Mouse (Mus musculus) heart, postnatal 25 days (tissue): ENCODE data around the gene Mafk. TPM values are rescaled to one million over a fixed set of nuclear protein-coding genes. Genes with fewer than 3 reads are reported as not detected.

Source experiments
- microRNA-seq: library from miRNA; unstranded; fragments of <30 nt; microRNA quantifications from one replicate; pipeline ENCODE4 v1.2.0, GENCODE M21; 2022
- total RNA-seq, 2 experiments: library from RNA; stranded (reverse); gene quantifications; 2 replicates each; pipeline ENCODE4 v1.2.3; 2021

Mafk gene
- total RNA-seq, 2 experiments from 2014 or later, result 30.2 to 30.9 TPM

Small RNA genes within 50 kb of the gene (microRNA-seq; reads per million reads assigned to microRNA genes)
- gene Mir7037, result 1.1 reads per million

Other genes starting within 250 kb of the Mafk start
- not detected for gene Uncx, start 248.0 kb upstream of the Mafk start, total RNA-seq
- gene Micall2, start 55.2 kb upstream of the Mafk start, total RNA-seq, result 1 to 10 TPM; 2.7 to 3.2 TPM
- 10 to 100 TPM; 43.3 to 47.3 TPM for gene Ints1, start 15.8 kb upstream of the Mafk start, total RNA-seq
- under 1 TPM; 0.16 to 0.17 TPM for gene Tmem184a, start 28.4 kb downstream of the Mafk start, total RNA-seq
- gene Gm26938, start 34.9 kb downstream of the Mafk start, total RNA-seq, result not detected
- gene Psmg3, start 35.4 kb downstream of the Mafk start, total RNA-seq, result 10 to 100 TPM; 10.2 to 11.1 TPM
- gene Elfn1, start 116.4 kb downstream of the Mafk start, total RNA-seq, result under 1 TPM; 0.13 to 0.14 TPM